Mouse (Mus musculus): Measurements from ENCODE around the gene Gm266.

GRCm38 (mm10) chr12:111454021-111454420 lies 31.6 kb downstream of the Gm266 start:
- TF ChIP-seq CTCF (IDR thresholded peaks at IDR 0.05; ENCODE audit: borderline replicate concordance, insufficient read depth, low read length): no peak
- TF ChIP-seq POLR2A (IDR thresholded peaks at IDR 0.05; ENCODE audit: low read depth, low read length): no peak
